Mouse (Mus musculus) intestine, embryonic 16.5 days (tissue): Measurements from ENCODE around the gene Cdca8. TPM values are rescaled to one million over a fixed set of nuclear protein-coding genes. Genes with fewer than 3 reads are reported as not detected.

Source experiments
- ATAC-seq: fragments of 200-750 bp; cut with Nextera tagmentation; 2 replicates; pipeline ENCODE4 v1.8.0; 2017; ENCODE audit warnings: moderate TSS enrichment, moderate library complexity
- H3K27ac ChIP-seq: fragments of 300-500 bp; sonication (generic); 2 replicates; pipeline ENCODE4 v1.5.1; 2014; ENCODE audit warnings: mild to moderate bottlenecking, low read length
- H3K27me3 ChIP-seq: fragments of 300-500 bp; sonication (generic); replicated peaks from 2 replicates; pipeline ENCODE4 v1.6.1; 2014; ENCODE audit warnings: low read length, control low read depth, mixed read lengths; ENCODE audit not compliant: control insufficient read depth, insufficient read depth
- H3K36me3 ChIP-seq: fragments of 300-500 bp; sonication (generic); 2 replicates; pipeline ENCODE4 v1.6.1; 2014; ENCODE audit warnings: low read length, control low read depth; ENCODE audit not compliant: control insufficient read depth, insufficient read depth
- H3K4me1 ChIP-seq: fragments of 300-500 bp; sonication (generic); 2 replicates; pipeline ENCODE4 v1.6.1; 2014; ENCODE audit warnings: low read length, control low read depth, mixed read lengths; ENCODE audit not compliant: control insufficient read depth, insufficient read depth
- H3K4me2 ChIP-seq: fragments of 300-500 bp; sonication (generic); 2 replicates; pipeline ENCODE4 v1.6.1; 2014; ENCODE audit warnings: low read depth, low read length, control low read depth
- H3K4me3 ChIP-seq: fragments of 300-500 bp; sonication (generic); 2 replicates; pipeline ENCODE4 v1.5.1; 2014; ENCODE audit warnings: mild to moderate bottlenecking, low read length
- H3K9ac ChIP-seq: fragments of 300-500 bp; sonication (generic); 2 replicates; pipeline ENCODE4 v1.6.1; 2014; ENCODE audit warnings: low read depth, low read length
- H3K9me3 ChIP-seq: fragments of 300-500 bp; sonication (generic); 2 replicates; pipeline ENCODE4 v1.6.1; 2016; ENCODE audit warnings: low read length, control low read depth; ENCODE audit not compliant: control insufficient read depth
- WGBS: fragments of 180-500 bp; shearing (Covaris S2); extraction: QIAGEN DNeasy Blood & Tissue Kit; methylation state at CpG from one replicate; pipeline ENCODE4 v1.1.7; 2014; 5-methylcytosine and 5-hydroxymethylcytosine counted together
- polyA plus RNA-seq: library from polyadenylated mRNA; unstranded; fragments of >200 nt; fragmentation: Nextera tagmentation; extraction: Ambion mirVana; gene quantifications from 2 replicates; pipeline ENCODE4 v1.2.1, GENCODE M21; 2015

Gene Cdca8
- polyA plus RNA-seq, 1 experiment from 2014 or later, result 126 TPM

GRCm38 (mm10) chr4:124943022-124943421 lies 3.9 kb upstream of the Cdca8 start:
- Histone ChIP-seq H3K27me3 (no peaks in the 10 kb centered on the region), H3K36me3 (no peaks in the 10 kb centered on the region; the same call in 1 of the 2 replicates), H3K27ac (no peak overlapping the region), H3K4me1 (no peaks in the 10 kb centered on the region), H3K4me2 (no peak overlapping the region), H3K9ac (no peak overlapping the region), H3K9me3 (no peaks in the 10 kb centered on the region), H3K4me3 (no peak overlapping the region)
- ATAC-seq, result peak; percentile 26; the same call in 1 of the 2 replicates
- WGBS, result 5% methylated on average over 4 of the region's 4 CpGs

- H3K27ac ChIP-seq, result peak within 1 kb of the TSS; percentile 38; the same call in 1 of the 2 replicates
- peak within 1 kb of the TSS; percentile 79 for H3K4me3 ChIP-seq
- peak; percentile 100 for ATAC-seq
- H3K4me2 ChIP-seq, result peak within 1 kb of the TSS; percentile 88
- peaks cover 12% of the 10 kb centered on the region for H3K4me1 ChIP-seq
- H3K27me3 ChIP-seq, result no peaks in the 10 kb centered on the region
- WGBS, result under 1% methylated on average over 52 of the region's 52 CpGs
- no peaks in the 10 kb centered on the region for H3K9me3 ChIP-seq
- no peaks in the 10 kb centered on the region; the same call in 1 of the 2 replicates for H3K36me3 ChIP-seq
- peak within 1 kb of the TSS; percentile 79 for H3K9ac ChIP-seq
These were observed 2.3 kb downstream of the Cdca8 start, which contains the start of gene 9930104L06Rik for GRCm38 (mm10) chr4:124936613-124937471. 9930104L06Rik (plus strand) TSS chr4:124937048.

- Histone ChIP-seq H3K36me3 (peaks cover 5% of the 10 kb centered on the region), H3K4me1 (no peaks in the 10 kb centered on the region), H3K27ac (no peak overlapping the region), H3K9ac (no peak overlapping the region), H3K4me2 (no peak overlapping the region), H3K27me3 (no peaks in the 10 kb centered on the region), H3K4me3 (no peak overlapping the region), H3K9me3 (no peaks in the 10 kb centered on the region)
- WGBS, result 90% methylated on average over 5 of the region's 5 CpGs
- ATAC-seq, result no peak
These were observed 11.0 kb downstream of the Cdca8 start for GRCm38 (mm10) chr4:124928102-124928501.

GRCm38 (mm10) chr4:124905971-124906822 lies 32.9 kb downstream of the Cdca8 start:
- WGBS, result 11% methylated on average over 21 of the region's 21 CpGs

GRCm38 (mm10) chr4:124905417-124905816 lies 33.7 kb downstream of the Cdca8 start:
- H3K4me1 ChIP-seq, result peaks cover 8% of the 10 kb centered on the region; the same call in 1 of the 2 replicates
- no peaks in the 10 kb centered on the region for H3K9me3 ChIP-seq
- H3K4me3 ChIP-seq, result no peak overlapping the region
- no peak overlapping the region for H3K27ac ChIP-seq
- H3K36me3 ChIP-seq, result no peaks in the 10 kb centered on the region
- WGBS, result 56% methylated on average over 4 of the region's 4 CpGs
- H3K9ac ChIP-seq, result no peak overlapping the region
- H3K4me2 ChIP-seq, result no peak overlapping the region
- ATAC-seq, result no peak
- 0 out of 2 replicates have a peak, but pooled peaks cover 3% of the 10 kb centered on the region for H3K27me3 ChIP-seq

More at GRCm38 (mm10) chr4:124905971-124906822, 32.9 kb downstream of the Cdca8 start:
- ATAC-seq, result peak; percentile 50
- peaks cover 8% of the 10 kb centered on the region; the same call in 1 of the 2 replicates for H3K4me1 ChIP-seq
- peak overlapping the region; percentile 38 for H3K4me2 ChIP-seq
- peak overlapping the region; percentile 7; the same call in 1 of the 2 replicates for H3K9ac ChIP-seq
- no peaks in the 10 kb centered on the region for H3K36me3 ChIP-seq
- H3K9me3 ChIP-seq, result no peaks in the 10 kb centered on the region
- 0 out of 2 replicates have a peak, but pooled peaks cover 3% of the 10 kb centered on the region for H3K27me3 ChIP-seq
- no peak overlapping the region for H3K27ac ChIP-seq
- H3K4me3 ChIP-seq, result 0 out of 2 replicates have a peak overlapping the region, but pooled peaks have one; percentile 17

GRCm38 (mm10) chr4:124899906-124900305 lies 39.2 kb downstream of the Cdca8 start:
- Histone ChIP-seq H3K4me2 (no peak overlapping the region), H3K4me3 (no peak overlapping the region), H3K36me3 (no peaks in the 10 kb centered on the region), H3K9ac (no peak overlapping the region), H3K27me3 (peaks cover 15% of the 10 kb centered on the region), H3K27ac (no peak overlapping the region), H3K9me3 (no peaks in the 10 kb centered on the region), H3K4me1 (0 out of 2 replicates have a peak, but pooled peaks cover under 1% of the 10 kb centered on the region)
- WGBS, result 48% methylated on average over 5 of the region's 5 CpGs
- ATAC-seq, result no peak

GRCm38 (mm10) chr4:124898428-124898827 lies 40.7 kb downstream of the Cdca8 start:
- Histone ChIP-seq H3K27ac (no peak overlapping the region), H3K4me1 (peaks cover 6% of the 10 kb centered on the region), H3K27me3 (peaks cover 27% of the 10 kb centered on the region), H3K4me3 (no peak overlapping the region), H3K36me3 (no peaks in the 10 kb centered on the region), H3K9me3 (no peaks in the 10 kb centered on the region), H3K4me2 (no peak overlapping the region), H3K9ac (no peak overlapping the region)
- whole genome bisulfite sequencing, result 65% methylated on average over 10 of the region's 10 CpGs
- ATAC-seq, result no peak

- Histone ChIP-seq H3K9me3 (no peaks in the 10 kb centered on the region), H3K36me3 (no peaks in the 10 kb centered on the region), H3K27ac (no peak overlapping the region), H3K4me1 (peaks cover 6% of the 10 kb centered on the region), H3K4me3 (peak overlapping the region; percentile 45), H3K4me2 (peak overlapping the region; percentile 82), H3K27me3 (peaks cover 36% of the 10 kb centered on the region), H3K9ac (peak overlapping the region; percentile 29; the same call in 1 of the 2 replicates)
- WGBS, result 2% methylated on average over 80 of the region's 83 CpGs
- ATAC-seq, result peak; percentile 33
These were observed 44.3 kb downstream of the Cdca8 start for GRCm38 (mm10) chr4:124894508-124895428.
